Mouse (Mus musculus): ENCODE measurements around the gene Acy3. TPM values are rescaled to one million over a fixed set of nuclear protein-coding genes. Genes with fewer than 3 reads are reported as not detected.

Acy3 gene
- polyA plus RNA-seq, 1 experiment from 2014 or later, result 2.4 TPM

DNA sequence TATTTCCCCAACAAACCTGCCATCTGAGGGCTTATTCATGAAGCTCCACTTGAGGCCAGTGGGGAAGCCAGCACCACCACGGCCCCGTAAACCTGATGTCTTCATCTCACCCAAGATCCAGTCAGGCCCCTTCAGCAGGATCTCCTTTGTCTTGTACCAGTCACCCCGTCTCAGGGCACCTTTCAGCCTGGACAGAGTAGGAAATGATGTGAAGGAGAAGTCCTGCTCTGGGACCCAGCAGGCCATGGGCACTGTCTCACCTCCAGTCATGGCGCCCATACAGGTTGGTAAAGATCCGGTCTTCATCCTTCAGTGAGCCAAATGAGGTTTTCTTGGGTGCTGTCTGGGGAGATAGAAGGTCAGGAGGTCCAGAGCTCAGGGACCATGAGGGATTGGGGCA lies 24.7 kb downstream of the Acy3 start:
- Histone ChIP-seq H3K4me1 (peaks cover 7% of the 10 kb centered on the region), H3K4me2 (replicated peaks) (peak overlapping the region; percentile 70; the same call in 1 of the 2 replicates)
- 97% methylated on average over 5 of the region's 5 CpGs for WGBS

DNA sequence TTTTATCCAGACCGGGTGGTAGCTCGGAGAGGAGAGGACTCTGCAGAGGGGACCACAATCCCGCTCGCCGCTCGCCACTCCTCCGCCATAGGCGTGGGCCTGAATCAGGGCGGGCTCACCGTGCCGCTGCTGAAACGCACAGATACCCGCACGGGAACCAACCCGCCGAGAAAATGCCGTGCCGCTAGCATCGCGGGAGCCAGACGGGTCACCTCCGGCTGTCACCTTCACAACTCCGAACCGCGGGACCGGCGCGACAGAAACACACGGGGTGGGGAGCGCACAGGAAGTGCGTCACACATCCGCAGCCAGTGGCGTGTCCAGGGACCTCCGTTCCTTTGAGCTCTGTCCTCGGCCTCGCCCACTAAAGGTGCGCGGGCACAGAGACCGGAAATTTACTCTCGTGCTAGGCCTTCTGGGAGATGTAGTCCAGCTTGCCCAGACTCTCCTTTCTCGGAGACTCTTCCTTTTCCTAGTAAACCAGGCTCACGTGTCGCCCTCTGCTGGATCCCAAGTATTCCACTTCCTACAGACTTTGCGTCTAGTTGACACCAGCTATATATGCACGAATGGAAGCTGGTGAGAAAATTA lies 26.2 kb downstream of the Acy3 start, which contains the start of gene Ndufv1:
Gene Ndufv1 (minus strand): TSS at position 375 of the 591 bp plus-strand sequence.
- Histone ChIP-seq H3K36me3 (peaks cover 28% of the 10 kb centered on the region), H3K4me2 (replicated peaks) (peak within 1 kb of the TSS; percentile 70), H3K9ac (peak within 1 kb of the TSS; percentile 76), H3K27me3 (no peaks in the 10 kb centered on the region), H3K4me1 (peaks cover 7% of the 10 kb centered on the region), H3K9me3 (replicated peaks) (no peaks in the 10 kb centered on the region), H3K27ac (0 out of 2 replicates have a peak within 1 kb of the TSS, but pooled peaks have one; percentile 40), H3K4me3 (peak within 1 kb of the TSS; percentile 82)
- peak; percentile 99 for ATAC-seq (ENCODE audit: low FRiP score)
- WGBS, result under 1% methylated on average over 45 of the region's 45 CpGs

More for the DNA sequence above, 24.7 kb downstream of the Acy3 start:
- H3K27me3 ChIP-seq, result no peaks in the 10 kb centered on the region
- no peak overlapping the region for H3K27ac ChIP-seq
- no peak overlapping the region for H3K9ac ChIP-seq
- ATAC-seq (ENCODE audit: low FRiP score), result no peak
- no peak overlapping the region for H3K4me3 ChIP-seq
- no peaks in the 10 kb centered on the region for H3K9me3 ChIP-seq (replicated peaks)
- H3K36me3 ChIP-seq, result peaks cover 42% of the 10 kb centered on the region

DNA sequence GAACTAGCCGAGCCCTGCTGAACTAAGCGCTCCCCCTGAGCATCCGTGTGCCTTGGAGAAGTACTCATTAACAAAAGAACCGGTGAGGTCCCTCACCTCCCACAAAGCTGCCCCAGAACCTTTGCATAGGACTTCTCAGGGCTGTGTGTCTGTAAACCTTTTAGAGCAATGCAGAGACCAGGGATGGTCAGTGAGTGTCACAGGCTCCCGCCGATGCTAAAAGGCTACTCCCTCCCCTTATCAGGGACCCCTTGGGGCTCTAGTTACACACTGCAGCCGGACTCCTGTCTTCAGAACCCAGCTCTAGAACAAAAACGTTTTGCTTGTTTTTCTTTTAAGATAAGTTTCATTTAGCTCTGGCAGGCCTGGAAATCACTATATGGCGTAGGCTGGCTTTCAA lies 26.7 kb downstream of the Acy3 start:
- peak overlapping the region; percentile 48 for H3K4me2 ChIP-seq (replicated peaks)
- H3K4me3 ChIP-seq, result peak overlapping the region; percentile 82
- peak; percentile 46; the same call in 1 of the 2 replicates for ATAC-seq (ENCODE audit: low FRiP score)
- no peaks in the 10 kb centered on the region for H3K9me3 ChIP-seq (replicated peaks)
- H3K36me3 ChIP-seq, result peaks cover 22% of the 10 kb centered on the region
- H3K27me3 ChIP-seq, result no peaks in the 10 kb centered on the region
- 17% methylated on average over 9 of the region's 9 CpGs for WGBS
- peaks cover 7% of the 10 kb centered on the region for H3K4me1 ChIP-seq
- H3K9ac ChIP-seq, result no peak overlapping the region
- H3K27ac ChIP-seq, result no peak overlapping the region

- H3K9me3 ChIP-seq (replicated peaks), result no peaks in the 10 kb centered on the region
- H3K9ac ChIP-seq, result no peak overlapping the region
- H3K36me3 ChIP-seq, result peaks cover 5% of the 10 kb centered on the region
- no peak overlapping the region for H3K4me3 ChIP-seq
- peaks cover 7% of the 10 kb centered on the region for H3K4me1 ChIP-seq
- H3K4me2 ChIP-seq (replicated peaks), result no peak overlapping the region
- ATAC-seq (ENCODE audit: low FRiP score), result no peak
- H3K27me3 ChIP-seq, result no peaks in the 10 kb centered on the region
- H3K27ac ChIP-seq, result no peak overlapping the region
Measured at GRCm38 (mm10) chr19:4014802-4015201, 28.4 kb downstream of the Acy3 start.

GRCm38 (mm10) chr19:4015635-4016034 lies 29.3 kb downstream of the Acy3 start:
- Histone ChIP-seq H3K27ac (no peak overlapping the region), H3K9ac (no peak overlapping the region), H3K9me3 (replicated peaks) (no peaks in the 10 kb centered on the region), H3K4me3 (no peak overlapping the region), H3K36me3 (no peaks in the 10 kb centered on the region), H3K4me1 (peaks cover 7% of the 10 kb centered on the region), H3K4me2 (replicated peaks) (no peak overlapping the region), H3K27me3 (no peaks in the 10 kb centered on the region)
- 61% methylated on average over 5 of the region's 5 CpGs for WGBS
- ATAC-seq (ENCODE audit: low FRiP score), result no peak

DNA sequence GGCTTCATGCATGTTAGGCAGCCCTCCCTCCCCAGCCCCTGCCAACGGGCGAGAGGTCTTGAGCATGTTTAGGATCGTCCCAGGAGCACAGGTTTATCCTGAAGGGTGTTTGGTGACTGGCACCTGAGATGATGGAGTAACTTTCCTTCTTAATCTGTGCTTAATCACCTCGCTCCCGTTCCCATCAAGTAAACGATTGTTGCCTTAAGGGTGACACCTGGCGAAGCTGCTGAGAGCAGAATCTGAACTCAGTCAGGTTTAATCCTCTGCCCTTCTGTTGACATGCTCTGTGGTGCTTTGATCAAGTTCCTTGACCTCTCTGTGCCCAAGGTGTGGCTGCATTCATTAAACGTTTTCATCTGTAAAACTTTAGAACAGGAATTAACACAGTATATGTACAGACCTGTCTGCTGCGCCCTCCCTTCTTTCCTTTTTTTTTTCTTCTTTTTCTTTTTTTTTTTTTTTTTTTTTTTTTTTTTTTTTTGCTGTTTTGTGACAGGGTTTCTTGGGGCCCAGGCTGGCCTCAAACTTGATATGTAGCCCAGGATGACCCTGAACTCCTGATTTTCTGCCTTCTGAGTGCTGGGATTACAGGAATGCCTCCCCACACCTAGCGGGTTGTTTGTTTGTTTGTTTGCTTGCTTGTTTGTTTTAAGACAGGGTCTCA lies 31.7 kb downstream of the Acy3 start:
- Histone ChIP-seq H3K4me3 (no peak overlapping the region), H3K4me2 (replicated peaks) (no peak overlapping the region), H3K27ac (no peak overlapping the region), H3K9ac (no peak overlapping the region), H3K4me1 (no peaks in the 10 kb centered on the region; the same call in 1 of the 2 replicates), H3K36me3 (no peaks in the 10 kb centered on the region), H3K27me3 (no peaks in the 10 kb centered on the region), H3K9me3 (replicated peaks) (no peaks in the 10 kb centered on the region)
- WGBS, result 67% methylated on average over 10 of the region's 10 CpGs
- no peak for ATAC-seq (ENCODE audit: low FRiP score)

DNA sequence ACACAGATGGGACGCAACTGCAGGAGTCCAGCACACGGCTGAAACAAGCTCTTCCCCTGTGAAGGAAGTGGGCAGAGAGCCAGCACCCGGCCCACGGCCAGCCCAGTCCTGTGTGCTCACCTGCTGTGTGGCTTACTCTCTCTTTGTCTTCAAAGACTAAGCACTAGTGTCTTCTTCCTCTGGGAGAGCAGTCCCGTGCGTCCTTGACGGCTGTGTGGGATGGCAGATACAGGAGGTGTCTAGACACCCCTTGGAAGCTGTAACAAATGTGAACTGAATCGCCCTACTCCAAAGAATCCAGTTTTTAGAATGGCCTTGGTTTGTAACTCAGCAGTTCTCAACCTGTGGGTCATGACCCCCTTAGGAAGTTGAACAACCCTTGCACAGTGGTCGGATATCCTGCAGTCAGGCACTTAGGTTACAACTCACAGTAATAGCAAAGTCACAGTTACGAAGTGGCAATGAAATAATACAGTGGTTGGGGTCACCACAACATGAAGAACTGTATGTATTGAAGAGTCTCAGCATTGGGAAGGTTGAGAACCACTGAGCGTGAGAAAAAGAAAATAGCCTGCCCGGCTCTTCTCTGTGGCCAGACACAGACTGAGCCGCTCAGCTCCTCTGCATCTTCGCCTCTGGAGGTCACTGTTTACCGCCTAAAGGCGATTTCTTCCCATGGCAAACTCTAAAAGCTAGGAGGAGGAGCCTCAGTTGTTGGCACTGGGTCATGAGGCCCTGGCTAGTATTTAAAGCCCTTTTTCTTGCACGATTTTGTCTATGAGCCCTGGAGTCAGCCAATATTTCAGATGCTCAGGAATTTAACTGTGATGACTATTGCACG lies 32.6 kb downstream of the Acy3 start:
- no peak overlapping the region for H3K9ac ChIP-seq
- H3K4me1 ChIP-seq, result no peaks in the 10 kb centered on the region
- WGBS, result 31% methylated on average over 18 of the region's 18 CpGs
- H3K4me3 ChIP-seq, result no peak overlapping the region
- H3K27me3 ChIP-seq, result no peaks in the 10 kb centered on the region
- no peaks in the 10 kb centered on the region for H3K9me3 ChIP-seq (replicated peaks)
- H3K27ac ChIP-seq, result no peak overlapping the region
- peak; percentile 52; the same call in 1 of the 2 replicates for ATAC-seq (ENCODE audit: low FRiP score)
- H3K36me3 ChIP-seq, result no peaks in the 10 kb centered on the region
- no peak overlapping the region for H3K4me2 ChIP-seq (replicated peaks)

DNA sequence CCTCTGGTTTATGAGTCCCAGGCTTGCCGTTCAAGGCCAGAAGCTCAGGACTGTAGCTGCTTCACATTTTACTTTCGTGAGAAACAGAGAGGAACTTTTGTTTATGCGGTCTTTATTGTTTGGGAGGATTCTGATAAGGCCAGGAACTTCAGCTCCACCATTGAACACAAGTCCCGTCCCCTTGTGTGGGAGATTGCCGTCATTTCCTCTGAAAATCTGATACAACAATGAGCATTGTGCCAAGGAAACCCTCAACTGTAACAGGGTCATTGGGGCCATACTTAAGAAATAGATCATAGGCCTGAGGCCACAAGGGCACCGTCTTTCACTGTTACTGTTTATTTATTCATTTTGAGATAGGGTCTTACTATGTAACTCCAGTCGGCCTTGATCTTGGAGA lies 36.8 kb downstream of the Acy3 start:
- no peak overlapping the region for H3K4me3 ChIP-seq
- no peaks in the 10 kb centered on the region for H3K36me3 ChIP-seq
- H3K27me3 ChIP-seq, result no peaks in the 10 kb centered on the region
- no peaks in the 10 kb centered on the region for H3K4me1 ChIP-seq
- H3K9ac ChIP-seq, result no peak overlapping the region
- H3K9me3 ChIP-seq (replicated peaks), result peaks cover 4% of the 10 kb centered on the region; the same call in 1 of the 2 replicates
- ATAC-seq (ENCODE audit: low FRiP score), result no peak
- 78% methylated on average over 7 of the region's 7 CpGs for WGBS
- no peak overlapping the region for H3K4me2 ChIP-seq (replicated peaks)
- H3K27ac ChIP-seq, result no peak overlapping the region

GRCm38 (mm10) chr19:4027576-4027975 lies 41.2 kb downstream of the Acy3 start:
- Histone ChIP-seq H3K9me3 (replicated peaks) (peaks cover 4% of the 10 kb centered on the region; the same call in 1 of the 2 replicates), H3K4me3 (no peak overlapping the region), H3K4me2 (replicated peaks) (no peak overlapping the region), H3K27ac (no peak overlapping the region), H3K9ac (no peak overlapping the region), H3K36me3 (no peaks in the 10 kb centered on the region), H3K27me3 (no peaks in the 10 kb centered on the region), H3K4me1 (no peaks in the 10 kb centered on the region)
- ATAC-seq (ENCODE audit: low FRiP score), result no peak

DNA sequence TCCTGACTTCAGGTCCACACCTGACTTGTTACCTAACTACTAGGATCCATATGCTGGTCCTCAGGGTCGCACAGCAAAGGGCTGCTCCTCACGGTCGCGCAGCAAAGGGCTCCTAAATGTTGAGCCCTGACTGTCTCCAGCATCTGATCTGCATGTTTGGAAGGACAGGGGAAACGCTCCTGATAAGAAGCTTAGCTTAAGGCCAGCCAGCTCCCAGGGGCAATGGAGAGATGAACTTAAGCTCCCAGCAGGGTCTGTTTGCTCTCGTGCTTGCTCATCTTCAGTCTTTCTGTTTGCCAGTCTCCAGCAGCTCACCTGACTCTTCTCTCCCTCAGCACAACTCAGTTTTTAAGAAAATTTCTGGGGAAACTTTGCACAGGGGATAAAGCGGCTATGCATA lies 46.3 kb downstream of the Acy3 start:
- no peak for ATAC-seq (ENCODE audit: low FRiP score)
- no peaks in the 10 kb centered on the region for H3K9me3 ChIP-seq (replicated peaks)
- no peaks in the 10 kb centered on the region for H3K36me3 ChIP-seq
- no peak overlapping the region for H3K27ac ChIP-seq
- H3K27me3 ChIP-seq, result no peaks in the 10 kb centered on the region
- H3K4me1 ChIP-seq, result peaks cover 10% of the 10 kb centered on the region
- 59% methylated on average over 7 of the region's 7 CpGs for WGBS
- H3K4me3 ChIP-seq, result no peak overlapping the region
- no peak overlapping the region for H3K4me2 ChIP-seq (replicated peaks)
- H3K9ac ChIP-seq, result no peak overlapping the region

DNA sequence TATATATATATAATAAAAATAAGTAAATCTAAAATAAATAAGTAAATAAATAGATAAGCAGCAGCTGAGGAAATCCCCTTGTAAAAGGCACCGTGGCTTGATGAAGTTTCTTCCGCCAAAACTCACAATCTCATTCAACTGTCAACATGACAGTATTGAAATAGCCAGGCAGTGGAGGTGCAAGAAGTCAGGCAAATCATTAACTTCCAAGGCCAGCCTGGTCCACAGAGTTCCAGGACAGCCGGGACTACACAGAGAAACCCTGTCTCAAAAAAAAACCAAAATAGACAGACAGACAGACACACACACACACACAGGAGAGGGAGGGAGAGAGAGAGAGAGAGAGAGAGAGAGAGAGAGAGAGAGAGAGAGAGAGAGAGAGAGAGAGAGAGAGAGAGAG lies 46.9 kb downstream of the Acy3 start:
- Histone ChIP-seq H3K27me3 (no peaks in the 10 kb centered on the region), H3K9ac (no peak overlapping the region), H3K9me3 (replicated peaks) (no peaks in the 10 kb centered on the region), H3K4me1 (peaks cover 16% of the 10 kb centered on the region), H3K27ac (no peak overlapping the region), H3K4me2 (replicated peaks) (no peak overlapping the region), H3K36me3 (no peaks in the 10 kb centered on the region), H3K4me3 (no peak overlapping the region)
- ATAC-seq (ENCODE audit: low FRiP score), result no peak
- 78% methylated on average over 3 of the region's 3 CpGs for WGBS

GRCm38 (mm10) chr19:4033742-4034141 lies 47.4 kb downstream of the Acy3 start:
- Histone ChIP-seq H3K27ac (no peak overlapping the region), H3K4me3 (no peak overlapping the region), H3K9ac (no peak overlapping the region), H3K4me1 (peaks cover 17% of the 10 kb centered on the region), H3K4me2 (replicated peaks) (no peak overlapping the region), H3K9me3 (replicated peaks) (no peaks in the 10 kb centered on the region), H3K36me3 (no peaks in the 10 kb centered on the region), H3K27me3 (no peaks in the 10 kb centered on the region)
- 70% methylated on average over 5 of the region's 5 CpGs for WGBS
- no peak for ATAC-seq (ENCODE audit: low FRiP score)

All from hindbrain, embryonic 12.5 days (tissue).